Mouse (Mus musculus) Patski (cell line): Measurements from ENCODE around the gene Rnf4. TPM values are rescaled to one million over a fixed set of nuclear protein-coding genes. Genes with fewer than 3 reads are reported as not detected.
A peak's percentile ranks its signal among the peaks of the same experiment; 100 is the strongest.

Experiments used
- ATAC-seq: fragments of 100-300 bp; one replicate; pipeline ENCODE4 v1.8.0; 2021
- CTCF ChIA-PET: fragments of 350-600 bp; sonication (Branson Sonifier 250); formaldehyde crosslinking; loops from one replicate; lab custom pipeline; 2022; ENCODE audit warnings: inconsistent platforms; lab: Charles Lee
- POLR2A ChIA-PET: fragments of 350-600 bp; sonication (Branson Sonifier 250); formaldehyde crosslinking; loops from one replicate; lab custom pipeline; 2022; ENCODE audit warnings: antibody characterized with exemption, inconsistent platforms; lab: Charles Lee
- DNase-seq: peaks from one replicate; pipeline ENCODE4 v3.0.0-alpha.2; 2011; ENCODE audit warnings: low read depth, low spot score
- H3K27me3 ChIP-seq: fragments of 371-371 bp; one replicate; pipeline ENCODE4 v1.5.1; 2021
- CTCF ChIP-seq: fragments of 100-300 bp; IDR thresholded peaks from one replicate; pipeline ENCODE4 v1.5.1; 2021
- in situ Hi-C: fragments of 300-500 bp; cut with MboI; formaldehyde crosslinking; loops from 3 replicates; pipeline ENCODE4 v1.11.1; 2018; ENCODE audit warnings: low pct_unique_long_range_greater_than_20kb, mixed read lengths
- polyA plus RNA-seq: library from polyadenylated mRNA; unstranded; gene quantifications from one replicate; pipeline ENCODE4 v1.2.3, GENCODE M21; 2021

The Rnf4 gene
- polyA plus RNA-seq, 1 experiment from 2014 or later: 128 TPM

DNA sequence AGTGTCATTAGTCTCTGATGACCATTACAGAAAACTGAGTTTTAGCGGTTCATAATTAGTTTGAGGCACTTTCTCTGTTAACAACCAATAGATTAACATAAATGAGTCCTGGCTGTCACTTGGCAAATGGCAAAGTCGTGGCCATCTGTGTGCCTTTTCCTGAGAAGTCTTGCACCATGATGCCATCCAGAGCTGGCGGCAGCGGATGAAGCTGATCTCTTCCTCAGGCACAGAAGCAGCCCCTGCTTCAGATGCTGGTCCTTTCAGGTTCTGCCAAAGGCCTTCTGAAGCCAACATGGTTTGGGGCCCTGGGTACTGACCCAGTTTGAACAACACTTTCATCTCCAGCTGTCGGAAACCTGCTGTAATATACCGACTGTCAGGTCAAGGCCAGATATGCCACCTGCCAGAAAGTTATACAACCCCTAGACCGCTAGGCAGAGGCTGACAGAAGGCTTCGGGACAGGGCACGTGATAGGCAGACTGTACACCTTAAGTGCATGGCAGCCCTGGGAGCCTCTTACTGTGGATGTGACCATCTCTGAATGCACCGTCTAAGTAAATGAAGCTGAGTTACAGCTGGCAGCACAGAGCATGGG lies 37.1 kb upstream of the Rnf4 start:
- in situ Hi-C loops: no loop called here
- ChIA-PET POLR2A (no interaction called here), CTCF (interaction anchor here (1.3 kb wide), 2 partner anchors 10 to 28 kb away, joined by 3 read pairs; partner anchors contain the start of genes Cfap99 and Zfyve28)
- no peak for ATAC-seq
- DNase-seq: no peak
- H3K27me3 ChIP-seq: no peaks in the 10 kb centered on the region
- TF ChIP-seq CTCF: no peak

DNA sequence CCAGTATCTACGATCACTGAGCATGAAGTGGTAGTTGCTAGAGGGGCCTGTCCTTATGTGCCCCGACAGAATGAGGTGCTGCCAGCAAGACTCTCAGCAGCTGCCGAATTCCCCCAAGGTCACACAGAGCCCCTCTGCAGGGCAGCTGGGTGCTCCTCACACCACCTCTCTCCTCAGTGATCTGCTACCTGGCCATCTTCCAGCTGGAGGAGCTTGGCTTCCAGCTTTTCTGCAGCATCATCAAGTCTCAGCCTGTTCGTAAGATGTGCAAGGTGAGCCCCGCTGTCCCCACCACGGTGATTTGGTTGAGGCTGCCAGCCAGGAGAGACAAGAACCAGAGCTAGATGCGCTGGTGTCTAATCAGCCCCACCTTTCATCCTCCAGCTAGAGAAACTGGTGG lies 33.7 kb upstream of the Rnf4 start:
- no peaks in the 10 kb centered on the region for H3K27me3 ChIP-seq
- POLR2A ChIA-PET: interaction anchor here (0.6 to 1.5 kb wide), 2 partner anchors 9 to 385 kb away, joined by 3 to 4 read pairs; no protein-coding TSS in a partner anchor
- ATAC-seq (no peak), DNase-seq (no peak)
- in situ Hi-C loops: no loop called here
- TF ChIP-seq CTCF: no peak
- CTCF ChIA-PET: no interaction called here

DNA sequence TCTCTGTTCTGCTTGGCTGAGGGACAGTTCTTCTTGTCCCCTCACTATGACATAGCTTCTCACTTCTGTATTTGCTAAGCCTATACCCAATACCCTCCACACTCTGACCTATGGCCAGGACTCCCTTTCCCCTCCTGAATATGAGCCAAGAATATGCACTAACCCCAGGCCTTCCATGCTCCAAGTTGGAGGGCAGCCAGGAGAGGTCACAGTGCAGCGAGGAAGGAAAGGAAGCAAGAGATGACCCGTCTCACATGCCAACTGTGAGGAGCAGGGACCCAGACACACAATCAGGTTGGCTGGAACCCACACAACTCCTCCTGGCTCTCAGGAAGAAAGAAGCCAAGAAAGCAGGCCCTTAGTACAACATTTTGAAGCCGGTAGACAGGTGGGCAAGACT lies 27.1 kb upstream of the Rnf4 start:
- in situ Hi-C loops: no loop called here
- no peak for DNase-seq
- no peaks in the 10 kb centered on the region for H3K27me3 ChIP-seq
- ChIA-PET CTCF (interaction anchor here (1.0 kb wide), 1 partner anchor 13 kb away, joined by 3 read pairs; no protein-coding TSS in a partner anchor), POLR2A (no interaction called here)
- ATAC-seq: no peak
- TF ChIP-seq CTCF: no peak

DNA sequence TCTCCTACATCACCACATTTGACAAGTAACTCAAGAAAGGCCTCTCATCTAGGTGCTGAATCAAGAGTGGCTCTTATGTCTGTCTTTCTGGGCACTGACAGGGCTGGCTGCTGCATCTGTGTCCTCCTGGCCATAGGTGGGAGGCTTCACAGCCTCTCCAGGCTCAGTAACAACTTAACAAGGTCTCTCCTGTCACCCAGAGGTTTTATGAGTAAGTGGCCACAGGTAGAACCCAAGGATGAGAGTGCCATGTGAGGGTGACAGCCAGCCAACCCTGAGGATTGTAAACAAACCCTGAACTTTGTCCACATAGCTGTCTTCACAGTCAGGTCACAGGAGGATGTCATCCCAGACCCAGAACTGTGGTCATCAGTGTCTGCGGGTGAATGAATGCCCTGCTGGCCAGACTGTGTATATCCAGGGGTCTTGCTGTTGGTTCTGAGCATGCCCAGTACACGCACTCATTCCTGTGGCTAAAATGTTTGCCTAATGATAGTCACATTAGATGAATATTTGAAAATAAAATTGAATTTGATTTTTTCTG lies 16.5 kb upstream of the Rnf4 start:
- TF ChIP-seq CTCF: no peak
- in situ Hi-C loops: no loop called here
- POLR2A ChIA-PET: no interaction called here
- DNase-seq (no peak), ATAC-seq (no peak)
- no peaks in the 10 kb centered on the region for H3K27me3 ChIP-seq
- CTCF ChIA-PET: interaction anchor here (1.3 to 1.7 kb wide), 2 partner anchors 9 to 22 kb away, joined by 4 read pairs; no protein-coding TSS in a partner anchor

DNA sequence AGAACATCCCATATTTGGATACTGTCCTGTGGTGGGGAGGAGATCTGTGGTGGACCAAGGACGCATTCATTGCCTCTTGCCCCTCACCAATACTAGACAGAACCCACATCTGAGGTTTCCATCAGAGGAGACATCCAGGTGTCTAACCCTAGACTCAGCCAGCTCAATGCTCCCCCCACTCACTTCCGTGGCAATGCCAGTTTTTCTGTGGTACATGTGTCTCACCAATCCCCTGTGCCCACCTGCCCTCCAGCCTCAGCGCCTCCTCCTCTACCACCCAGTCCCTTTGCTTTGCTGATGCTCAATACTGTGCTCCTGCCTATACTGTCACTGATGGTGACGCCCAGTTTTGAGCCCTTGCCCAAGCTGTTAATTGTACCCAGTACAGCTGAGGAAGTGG lies 14.9 kb upstream of the Rnf4 start:
- ChIA-PET POLR2A (no interaction called here), CTCF (interaction anchor here (1.7 kb wide), 1 partner anchor 23 kb away, joined by 4 read pairs; no protein-coding TSS in a partner anchor)
- no peaks in the 10 kb centered on the region for H3K27me3 ChIP-seq
- no peak for TF ChIP-seq CTCF
- in situ Hi-C loops: no loop called here
- no peak for ATAC-seq
- no peak for DNase-seq

DNA sequence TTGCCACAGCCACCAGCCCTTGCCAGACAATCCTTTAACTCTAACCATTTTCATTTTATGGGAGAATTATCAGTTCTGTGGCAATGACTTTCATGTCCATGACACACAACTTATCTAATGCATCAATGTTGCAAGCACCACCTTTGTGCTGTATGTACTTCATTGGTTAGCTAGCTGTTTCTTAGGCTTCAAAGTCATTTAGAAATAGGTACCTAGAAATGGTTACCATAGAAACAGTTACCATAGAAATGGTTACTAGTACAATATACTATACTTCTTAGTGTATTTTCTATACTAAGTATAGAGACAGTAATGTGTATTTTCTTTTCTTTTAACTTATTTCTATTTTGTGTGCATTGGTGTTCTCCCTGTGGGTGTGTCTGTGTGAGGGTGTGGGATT lies 10.8 kb upstream of the Rnf4 start:
- no peaks in the 10 kb centered on the region for H3K27me3 ChIP-seq
- ChIA-PET CTCF (interaction anchor here (1.2 to 2.2 kb wide), 2 partner anchors 11 to 24 kb away, joined by 4 to 9 read pairs; no protein-coding TSS in a partner anchor), POLR2A (interaction anchor here (0.5 kb wide), 1 partner anchor 20 kb away, joined by 3 read pairs; no protein-coding TSS in a partner anchor)
- TF ChIP-seq CTCF: no peak
- in situ Hi-C loops: loop anchor here (5.0 kb wide), 1 partner anchor 38 kb away; the partner anchor contains the start of genes Cfap99 and Zfyve28
- DNase-seq (no peak), ATAC-seq (no peak)

DNA sequence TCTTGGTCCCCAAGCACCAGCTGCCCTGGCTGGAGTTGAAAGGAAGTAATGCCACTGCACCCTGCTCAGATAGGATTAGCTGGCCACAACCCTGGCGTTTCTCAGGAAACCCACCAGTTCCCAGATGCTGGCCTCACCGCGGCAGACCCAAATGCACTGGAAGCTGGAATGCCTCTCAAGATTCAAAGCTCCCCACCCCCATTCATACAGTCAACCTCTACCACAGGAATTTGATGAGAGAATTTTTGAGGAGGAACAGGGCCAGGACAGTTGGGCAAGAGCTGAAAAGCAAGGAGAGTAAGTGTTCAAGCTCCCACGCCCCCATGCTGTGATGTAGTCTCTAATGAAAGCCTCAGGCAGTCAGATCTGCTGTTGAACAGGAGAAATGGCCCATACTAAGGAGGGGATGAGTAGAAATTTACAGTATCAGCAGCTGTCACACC lies 9.8 kb upstream of the Rnf4 start:
- TF ChIP-seq CTCF: no peak
- in situ Hi-C loops: loop anchor here (5.0 kb wide), 1 partner anchor 39 kb away; the partner anchor contains the start of genes Cfap99 and Zfyve28
- DNase-seq (peak; percentile 72), ATAC-seq (peak; percentile 77)
- POLR2A ChIA-PET: interaction anchor here (0.6 to 1.6 kb wide), 4 partner anchors 10 to 106 kb away, joined by 3 to 10 read pairs (median 4); partner anchors contain the start of gene Rnf4
- H3K27me3 ChIP-seq: no peaks in the 10 kb centered on the region
- CTCF ChIA-PET: interaction anchor here (1.4 to 2.2 kb wide), 3 partner anchors 12 to 90 kb away, joined by 3 to 9 read pairs (median 3); no protein-coding TSS in a partner anchor

DNA sequence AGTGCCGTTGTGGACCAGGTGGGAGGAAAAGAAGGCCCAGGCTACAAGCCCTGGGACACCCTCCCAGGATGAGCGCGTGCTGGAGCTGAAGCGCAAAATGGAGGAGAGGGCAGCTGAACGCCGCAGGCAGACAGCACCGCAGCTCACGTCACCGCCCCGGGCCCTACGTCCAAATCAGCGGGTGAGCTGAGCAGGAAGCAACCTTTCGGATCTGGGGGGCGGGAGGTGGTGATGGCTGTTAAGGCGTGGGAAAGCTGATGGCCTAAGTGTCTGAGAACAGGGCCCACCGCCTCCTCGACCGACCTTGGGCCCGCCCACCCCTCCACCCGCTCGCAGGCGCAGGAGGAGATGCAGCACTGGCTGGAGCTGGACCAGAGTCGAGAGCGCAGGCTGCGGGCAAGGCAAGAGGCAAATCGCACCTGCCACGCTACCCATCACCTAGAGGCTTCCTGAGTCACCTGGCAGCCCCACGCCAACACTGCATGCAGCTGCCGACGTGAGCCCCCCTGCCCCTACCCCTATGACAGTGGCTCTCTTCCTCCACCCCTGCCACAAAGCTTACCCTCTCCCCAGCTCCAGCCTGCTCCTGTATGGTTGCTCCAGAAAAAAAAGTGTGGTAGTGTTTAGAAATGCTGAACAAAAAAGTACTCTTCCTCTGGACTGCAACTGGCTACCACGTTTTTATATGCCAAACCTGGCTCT lies 9.1 kb upstream of the Rnf4 start:
- no peak for TF ChIP-seq CTCF
- CTCF ChIA-PET: interaction anchor here (1.4 to 2.2 kb wide), 3 partner anchors 12 to 91 kb away, joined by 3 to 9 read pairs (median 3); no protein-coding TSS in a partner anchor
- POLR2A ChIA-PET: interaction anchor here (0.6 to 1.6 kb wide), 4 partner anchors 9 to 23 kb away, joined by 3 to 10 read pairs (median 4); partner anchors contain the start of gene Rnf4
- no peaks in the 10 kb centered on the region for H3K27me3 ChIP-seq
- no peak for ATAC-seq
- no peak for DNase-seq
- in situ Hi-C loops: loop anchor here (5.0 kb wide), 1 partner anchor 40 kb away; the partner anchor contains the start of genes Cfap99 and Zfyve28

DNA sequence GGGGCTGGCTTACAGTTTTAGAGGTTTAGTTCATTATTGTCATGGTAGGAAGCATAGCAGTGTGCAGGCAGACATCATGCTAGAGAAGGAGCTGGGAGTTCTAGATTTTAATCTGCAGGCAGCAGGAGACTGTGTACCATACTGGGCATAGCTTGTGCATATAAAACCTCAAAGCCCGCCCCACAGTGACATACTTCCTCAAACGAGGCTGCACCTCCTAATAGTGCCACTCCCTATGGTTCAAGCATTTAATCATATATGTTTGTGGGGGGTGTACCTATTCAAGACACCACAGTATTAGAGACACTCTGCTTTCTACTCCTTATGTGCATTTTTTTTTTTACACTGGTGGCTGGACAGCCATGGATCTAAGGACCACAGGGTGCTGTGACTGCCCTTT lies 6.0 kb upstream of the Rnf4 start:
- in situ Hi-C loops: no loop called here
- TF ChIP-seq CTCF: no peak
- ChIA-PET CTCF (no interaction called here), POLR2A (no interaction called here)
- no peak for DNase-seq
- no peaks in the 10 kb centered on the region for H3K27me3 ChIP-seq
- ATAC-seq: no peak

DNA sequence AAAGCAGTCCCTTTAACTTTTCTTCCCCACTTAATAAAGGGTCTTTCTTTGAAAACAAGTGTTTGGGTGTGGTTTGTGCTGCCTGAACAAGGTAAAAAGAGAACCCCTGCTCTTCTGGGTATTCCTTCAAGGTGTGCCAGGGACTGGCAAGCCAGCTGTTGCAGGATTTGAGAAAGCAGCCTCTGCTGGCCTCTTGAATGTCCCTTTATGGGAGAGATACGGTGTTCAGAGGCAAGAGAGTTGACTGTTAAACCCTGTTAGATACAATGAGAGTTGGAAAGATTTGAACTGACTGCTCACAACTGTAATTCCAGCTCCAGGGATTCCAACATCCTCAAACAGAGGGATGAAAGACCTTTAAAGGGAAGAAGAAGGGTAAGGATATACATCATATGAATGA lies 2.0 kb upstream of the Rnf4 start:
- no peak for TF ChIP-seq CTCF
- in situ Hi-C loops: no loop called here
- H3K27me3 ChIP-seq: no peaks in the 10 kb centered on the region
- no peak for DNase-seq
- ChIA-PET CTCF (interaction anchor here (1.1 kb wide), 1 partner anchor 38 kb away, joined by 3 read pairs; no protein-coding TSS in a partner anchor), POLR2A (no interaction called here)
- no peak for ATAC-seq
